Mouse (Mus musculus): ENCODE results near the gene Tmem189.
"Not testable (repeated sequence)": the region's sequence is repeated elsewhere in the genome, so short reads cannot be mapped to it uniquely, and the experiment has no call there.

The Tmem189 gene

DNA sequence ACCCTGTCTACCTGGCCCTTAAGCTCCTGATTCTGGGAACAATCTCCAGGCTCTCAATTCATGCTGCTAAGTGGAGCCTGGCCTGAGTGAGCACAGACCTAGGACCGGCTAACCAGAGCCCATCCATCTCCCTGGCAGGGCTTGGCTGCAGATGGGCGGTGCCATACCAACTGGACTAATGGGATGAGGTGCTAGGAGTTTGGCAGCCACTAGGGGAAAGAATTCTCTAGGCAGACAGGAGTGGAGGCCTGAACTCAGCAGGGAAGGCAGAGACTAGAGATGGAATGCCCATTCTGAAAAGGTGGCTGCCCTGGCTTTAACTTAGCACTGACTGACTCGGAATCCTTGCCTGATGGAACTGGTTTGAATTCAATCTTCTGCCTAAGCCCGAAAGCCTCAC is 43.2 kb downstream of the Tmem189 start:
- no peak for DNase-seq

DNA sequence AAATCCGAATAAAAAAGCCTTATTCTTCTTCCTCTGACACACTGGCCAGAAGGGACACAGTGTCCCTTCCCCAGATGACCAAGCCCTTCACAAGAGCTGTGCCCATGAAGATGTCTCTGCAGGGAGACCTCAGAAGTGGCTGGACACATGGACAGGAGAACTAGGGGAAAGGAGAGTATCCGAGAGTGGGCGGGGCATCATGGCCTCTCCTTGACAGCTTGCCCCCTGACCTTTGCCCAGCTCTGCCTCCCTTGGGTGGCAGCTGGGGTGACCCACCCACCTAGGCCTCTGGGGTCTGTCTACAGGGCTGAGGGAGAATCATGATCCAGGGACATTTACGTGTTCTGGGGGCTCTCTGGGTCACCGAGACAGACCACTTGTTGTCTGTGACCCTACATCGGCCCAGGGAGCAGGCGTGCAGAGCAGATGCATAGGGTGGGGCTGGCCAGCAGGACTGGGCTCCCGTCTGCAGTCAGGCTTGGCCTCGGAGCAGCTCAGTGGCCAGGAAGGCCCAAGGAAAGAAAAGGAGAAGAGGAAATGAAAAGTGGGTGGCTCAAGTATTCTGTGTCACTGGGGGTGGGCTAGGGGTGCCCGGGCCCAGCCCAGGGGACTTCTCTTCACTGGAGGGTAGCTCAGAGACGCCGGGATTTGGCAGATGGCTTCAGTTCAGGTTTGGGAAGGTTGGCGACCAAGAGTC is 46.1 kb downstream of the Tmem189 start:
- DNase-seq: not testable (repeated sequence)

DNA sequence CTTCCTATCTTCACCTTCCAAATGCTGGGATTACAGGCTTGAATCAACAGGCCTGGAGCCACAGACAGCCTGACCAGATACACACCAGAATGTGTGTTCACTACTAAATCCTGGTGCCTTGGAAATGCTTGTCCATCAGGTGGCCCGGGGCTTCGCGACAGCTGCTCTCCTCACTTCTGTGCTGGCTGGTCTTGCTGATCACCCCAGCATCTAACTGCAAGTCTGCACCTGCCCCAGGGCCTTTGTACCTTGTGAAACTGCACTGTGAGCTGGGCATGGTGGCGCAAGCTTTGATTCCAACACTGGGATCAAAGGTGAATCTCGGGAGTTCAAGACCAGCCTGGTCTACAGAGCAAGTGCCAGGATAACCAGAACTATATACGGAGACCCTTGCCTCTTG is 47.5 kb downstream of the Tmem189 start:
- no peak for DNase-seq

DNA sequence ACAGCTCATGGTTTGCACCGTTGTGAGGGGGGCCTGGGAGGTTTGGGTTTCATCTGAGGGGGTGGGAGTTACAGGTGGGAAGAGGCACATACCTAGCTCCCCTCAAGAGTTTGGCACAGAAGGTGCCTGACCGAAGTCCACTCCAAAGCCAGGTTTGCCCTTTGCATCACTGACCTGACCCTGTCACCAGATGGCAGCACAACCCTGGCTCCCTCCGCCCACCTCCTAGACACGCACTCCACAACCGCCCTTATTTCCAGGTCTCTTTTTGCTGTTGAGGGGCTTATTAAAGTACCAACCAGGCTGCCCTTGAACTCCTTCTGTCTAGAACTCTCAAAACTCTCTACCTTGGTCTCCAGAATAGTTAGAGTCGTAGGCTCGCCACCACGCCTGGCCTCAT is 48.3 kb downstream of the Tmem189 start:
- DNase-seq: peak; percentile 65 to 71

DNA sequence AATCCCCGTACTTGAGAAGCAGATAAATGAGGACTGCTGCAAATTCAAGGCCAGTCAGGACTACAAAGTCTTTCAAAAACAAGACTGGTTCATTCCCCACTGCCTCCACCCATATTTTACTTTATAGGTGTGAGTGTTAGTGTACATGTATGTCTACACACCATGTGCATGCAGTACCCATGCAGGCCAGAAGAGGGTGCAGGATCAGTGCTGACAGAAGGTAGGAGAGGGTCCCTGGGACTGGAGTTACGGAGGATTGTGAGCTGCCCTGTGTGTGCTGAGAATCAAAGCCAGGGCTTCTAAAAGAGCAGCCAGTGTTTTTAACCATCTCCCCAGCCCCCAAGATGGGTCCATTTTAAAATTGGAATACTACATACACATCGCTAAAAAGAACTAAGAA is 49.3 kb downstream of the Tmem189 start:
- no peak for DNase-seq

DNA sequence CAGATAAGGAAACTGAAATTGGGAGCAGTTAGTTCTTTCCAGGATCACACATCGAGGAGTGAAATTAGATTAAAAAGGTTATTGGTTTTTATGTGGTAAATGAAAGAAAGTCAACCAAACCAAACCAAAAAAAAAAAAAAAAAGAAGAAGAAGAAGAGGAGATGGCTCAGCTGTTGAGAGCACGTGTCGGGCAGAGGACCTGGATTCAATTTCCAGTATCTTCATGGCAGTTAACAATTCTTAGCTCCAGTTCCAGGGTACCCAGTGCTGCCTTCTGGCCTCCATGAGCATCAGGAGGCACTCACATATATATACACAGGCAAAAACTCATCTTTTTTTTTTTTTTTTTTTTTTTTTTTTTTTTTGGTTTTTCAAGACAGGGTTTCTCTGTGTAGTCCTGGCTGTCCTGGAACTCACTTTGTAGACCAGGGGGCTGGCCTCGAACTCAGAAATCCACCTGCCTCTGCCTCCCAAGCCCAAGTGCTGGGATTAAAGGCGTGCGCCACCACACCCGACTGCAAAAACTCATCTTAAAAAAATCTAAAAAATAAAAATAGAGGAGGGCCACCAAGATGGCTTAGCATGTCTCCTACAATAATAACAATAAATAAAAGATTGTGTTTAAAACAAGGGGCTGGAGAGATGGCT is 54.6 kb downstream of the Tmem189 start:
- DNase-seq: no peak

DNA sequence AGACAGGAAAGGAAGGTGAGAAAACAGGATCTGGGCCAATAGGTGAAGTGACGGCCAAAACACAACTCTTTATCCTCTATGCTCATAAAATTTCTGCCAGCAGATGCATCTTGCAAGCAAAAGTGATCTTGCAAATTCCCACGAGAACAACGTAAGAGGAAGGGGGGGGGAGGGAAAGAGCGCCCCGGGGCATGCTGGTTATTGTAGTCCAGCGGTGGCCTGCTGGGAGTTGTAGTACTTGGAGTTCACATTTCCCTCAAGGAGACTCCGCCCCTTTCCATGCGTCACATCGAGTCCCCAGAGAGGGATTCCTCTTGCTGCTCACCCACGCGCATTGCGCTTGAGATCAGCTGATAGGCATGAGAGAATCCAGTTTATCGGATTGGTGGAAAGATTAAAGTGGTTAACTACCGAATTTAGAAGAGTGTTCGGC is 55.3 kb downstream of the Tmem189 start:
- DNase-seq: peak; percentile 96 to 98

DNA sequence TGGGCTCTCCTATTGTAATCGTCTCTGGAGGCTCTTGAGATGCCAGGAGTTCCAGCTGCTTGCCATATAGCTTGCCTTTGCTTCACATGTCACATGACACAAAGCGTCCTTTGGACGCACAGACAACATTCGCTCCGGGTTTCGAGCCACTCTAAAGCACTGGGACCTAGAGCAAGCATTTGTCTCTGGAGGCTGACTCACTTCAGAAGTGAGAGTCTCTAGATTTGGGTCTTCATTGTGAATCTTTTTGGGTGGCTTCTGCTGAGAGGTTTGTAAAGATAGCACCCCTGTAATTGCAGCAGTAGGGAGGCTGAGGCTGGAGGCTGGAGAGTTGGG is 56.1 kb downstream of the Tmem189 start:
- DNase-seq: no peak

DNA sequence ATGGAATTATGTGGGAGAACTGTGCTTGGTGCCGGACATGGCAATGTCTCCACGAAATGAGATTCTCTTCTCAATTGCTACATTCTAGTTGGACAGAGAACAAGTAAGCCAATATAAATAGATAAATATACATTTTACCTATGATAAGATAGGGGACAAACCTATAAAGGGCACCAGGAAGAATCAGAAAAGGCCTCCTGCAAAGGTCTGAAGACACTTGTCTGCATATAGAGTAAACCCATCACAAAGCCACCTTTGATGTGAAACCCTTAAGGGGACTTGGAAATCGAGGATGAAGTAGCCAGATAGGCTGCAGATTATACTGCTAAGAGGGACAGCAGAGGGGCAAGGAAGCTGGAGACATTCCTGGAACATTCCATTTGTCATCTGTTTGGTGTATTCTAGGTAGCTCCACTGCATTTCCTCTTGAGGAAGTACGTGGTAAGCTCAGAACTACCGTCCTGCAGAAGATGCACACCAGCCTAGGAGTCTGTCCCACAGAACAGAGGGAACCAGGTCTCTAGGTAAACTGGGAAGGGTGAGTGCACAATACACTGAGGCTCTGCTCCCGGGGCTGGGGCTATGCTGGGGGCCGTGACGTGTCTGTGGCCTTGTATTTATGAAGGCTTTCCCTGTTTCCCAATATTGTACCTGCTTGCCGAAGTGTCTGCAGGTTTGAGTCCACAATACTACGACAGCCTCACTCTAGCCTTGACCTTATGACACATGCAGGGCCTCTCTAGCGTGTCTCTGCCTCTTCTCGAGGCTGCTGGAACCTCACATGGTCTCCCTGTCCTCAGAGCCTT is 56.7 kb downstream of the Tmem189 start:
- no peak for DNase-seq

DNA sequence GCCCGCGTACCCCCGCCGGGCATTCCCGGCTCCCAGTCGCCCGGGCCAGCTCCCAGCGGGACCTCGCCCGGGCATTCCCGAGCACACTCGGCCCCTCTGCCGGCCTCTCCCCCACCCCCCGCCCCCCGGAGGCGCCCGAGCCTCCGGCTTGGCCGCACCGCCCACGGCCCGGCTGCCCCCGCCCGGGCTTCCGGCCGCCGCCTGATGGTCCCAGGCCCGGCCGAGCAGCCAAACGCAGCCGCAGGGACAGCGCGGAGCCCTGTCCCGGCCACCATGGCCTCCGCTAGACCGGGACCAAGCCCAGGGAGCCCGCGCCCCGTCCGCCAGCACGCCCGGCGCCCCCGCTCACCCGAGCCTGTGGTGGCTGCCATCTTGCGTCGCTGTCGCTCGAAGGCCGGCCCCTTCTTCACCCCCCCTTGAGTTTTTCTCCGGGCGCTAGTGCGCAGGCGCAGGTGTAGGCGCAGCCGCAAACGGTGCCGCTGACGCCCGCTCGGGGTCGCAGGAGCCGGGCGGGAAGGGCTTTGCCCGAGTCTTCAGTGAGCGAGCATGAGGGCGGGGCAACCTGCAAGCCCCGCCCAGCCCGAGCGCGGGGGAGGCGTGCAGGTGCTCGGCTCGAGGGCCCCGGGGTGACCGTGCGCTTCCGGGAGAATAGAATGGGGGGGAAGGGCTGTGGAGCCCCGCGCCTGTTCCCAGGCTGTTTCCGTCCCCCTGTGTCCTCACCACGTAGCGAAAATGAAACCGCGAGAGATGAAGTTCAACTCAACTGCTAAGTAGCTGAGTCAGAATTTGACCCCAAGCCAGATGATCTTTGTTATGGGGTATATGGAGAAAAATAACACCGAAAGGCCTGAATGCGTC is 57.8 kb downstream of the Tmem189 start, which contains the start of gene Ube2v1:
TSS of gene Ube2v1 (minus strand) at position 505 of the 858 bp plus-strand sequence.
- peak; percentile 97 to 98 for DNase-seq

DNA sequence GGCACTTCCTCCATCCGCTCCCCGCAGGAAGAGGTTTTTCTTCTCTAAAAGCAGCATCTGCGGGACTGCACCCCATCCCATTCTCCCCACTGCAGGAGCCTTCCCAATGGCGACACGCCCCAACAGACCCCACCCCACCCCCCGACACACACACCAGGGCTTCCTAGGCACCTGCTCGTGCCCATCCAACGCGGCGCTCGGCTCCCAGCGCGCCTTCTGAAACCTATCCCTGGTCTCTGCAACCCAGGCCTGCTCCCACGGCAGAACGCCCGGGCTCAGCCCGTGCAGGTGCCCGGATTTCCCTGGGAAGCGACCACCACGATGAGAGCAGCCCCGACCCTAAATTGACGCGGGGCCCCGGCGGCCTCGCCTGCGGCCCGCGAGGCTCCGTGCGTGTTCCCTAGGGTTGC is 58.4 kb downstream of the Tmem189 start:
- DNase-seq: no peak

DNA sequence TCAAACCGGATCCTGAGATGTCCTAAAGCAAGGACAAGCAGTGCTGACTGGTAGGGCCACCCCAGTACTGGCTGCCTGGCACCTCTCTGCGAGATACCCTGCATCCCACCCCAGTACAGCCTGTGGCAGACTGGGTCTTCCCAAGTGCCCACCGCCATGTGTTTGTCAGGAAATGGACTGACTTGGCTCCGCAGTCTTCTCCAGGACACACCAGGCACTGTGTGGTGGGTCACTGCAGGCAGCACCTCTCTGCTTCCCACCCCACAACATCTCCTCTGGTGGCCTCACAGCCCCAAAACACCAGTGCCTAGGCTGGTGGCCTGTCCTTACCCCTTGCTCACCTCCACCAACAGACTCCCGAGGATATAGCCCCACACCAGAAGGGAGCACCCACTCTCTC is 59.2 kb downstream of the Tmem189 start:
- no peak for DNase-seq

DNA sequence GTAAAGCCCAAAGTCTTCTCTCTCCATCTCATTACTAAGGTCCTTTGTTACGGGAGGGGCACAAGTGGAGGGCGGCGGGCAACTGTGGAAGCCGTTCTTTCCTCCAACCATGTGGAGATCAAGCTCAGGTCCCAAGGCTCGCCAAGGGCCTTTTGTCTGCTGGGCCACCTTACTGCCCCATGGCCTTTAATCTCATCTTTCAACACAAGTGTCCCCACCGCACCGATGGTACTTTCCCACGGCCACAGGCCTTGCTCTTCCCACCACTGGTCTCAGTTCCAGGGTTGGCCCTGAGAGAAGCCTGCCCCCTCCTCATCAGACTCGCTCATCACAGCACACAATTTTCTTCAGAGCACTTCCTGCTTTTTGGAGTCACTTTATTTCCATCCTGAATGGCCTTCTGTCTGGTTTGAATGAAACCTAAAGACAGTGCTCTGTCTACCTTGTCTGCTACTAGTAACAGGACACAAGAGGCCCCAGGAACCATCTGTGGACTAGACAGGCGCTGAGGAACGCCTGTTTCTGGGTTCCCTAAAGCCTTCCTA is 59.9 kb downstream of the Tmem189 start:
- no peak for DNase-seq

DNA sequence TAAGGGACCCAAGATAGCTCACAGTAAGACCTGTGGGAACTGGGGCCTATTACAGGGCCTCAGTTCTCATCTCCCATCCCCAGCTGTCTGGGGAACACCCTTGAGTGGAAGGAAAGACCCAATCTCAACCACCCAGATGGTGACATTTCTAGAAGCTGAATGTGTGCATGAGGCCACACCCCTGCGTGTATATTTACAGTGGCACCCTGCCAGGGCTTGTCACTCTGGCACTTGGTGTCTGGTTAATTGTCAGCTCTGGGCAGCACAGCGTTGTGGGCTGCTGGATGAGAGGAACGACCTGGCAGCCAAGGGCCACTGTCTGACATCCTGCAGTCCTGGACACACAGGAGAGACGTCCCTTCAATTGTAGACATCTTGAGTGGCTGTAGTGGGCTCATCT is 60.8 kb downstream of the Tmem189 start:
- DNase-seq: peak; percentile 74 to 80

DNA sequence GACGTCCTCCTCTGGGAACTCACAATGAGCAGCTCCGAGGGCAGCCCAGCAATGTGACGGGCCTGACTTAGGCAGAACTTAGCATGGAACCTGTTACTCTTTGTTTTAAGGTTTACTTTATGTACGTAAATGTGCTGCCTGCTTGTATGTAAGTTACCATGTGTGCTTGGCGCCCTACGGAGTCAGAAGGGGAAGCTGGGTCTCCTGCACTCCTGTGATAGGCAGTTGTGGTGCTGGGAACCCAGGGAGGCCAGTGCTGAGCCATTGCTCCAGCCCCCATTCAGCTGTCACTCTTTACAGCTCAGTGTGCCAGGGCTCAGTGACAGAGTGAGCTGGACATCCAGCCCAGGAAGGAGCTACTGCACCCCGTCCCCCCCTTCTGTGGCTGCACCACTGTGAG is 62.6 kb downstream of the Tmem189 start:
- no peak for DNase-seq

DNA sequence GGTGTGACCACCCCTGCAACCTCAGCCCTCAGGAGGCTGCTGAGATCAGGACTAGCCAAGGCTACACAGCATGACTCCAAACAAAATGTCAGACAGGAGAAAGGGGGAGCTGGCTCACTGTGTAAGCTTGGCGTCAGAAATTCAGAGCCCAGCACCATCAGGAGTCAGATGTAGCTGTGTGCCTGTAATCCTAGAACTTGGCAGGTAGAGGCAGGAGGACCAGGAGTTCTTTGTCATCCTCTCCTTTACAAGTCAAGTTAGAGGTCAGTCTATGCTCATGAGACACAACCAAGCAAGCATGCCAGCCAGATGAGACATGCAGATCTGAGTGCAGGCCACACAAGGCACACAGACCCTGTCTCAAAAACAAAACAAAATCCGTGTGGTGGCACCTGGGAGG is 64.0 kb downstream of the Tmem189 start:
- no peak for DNase-seq

DNA sequence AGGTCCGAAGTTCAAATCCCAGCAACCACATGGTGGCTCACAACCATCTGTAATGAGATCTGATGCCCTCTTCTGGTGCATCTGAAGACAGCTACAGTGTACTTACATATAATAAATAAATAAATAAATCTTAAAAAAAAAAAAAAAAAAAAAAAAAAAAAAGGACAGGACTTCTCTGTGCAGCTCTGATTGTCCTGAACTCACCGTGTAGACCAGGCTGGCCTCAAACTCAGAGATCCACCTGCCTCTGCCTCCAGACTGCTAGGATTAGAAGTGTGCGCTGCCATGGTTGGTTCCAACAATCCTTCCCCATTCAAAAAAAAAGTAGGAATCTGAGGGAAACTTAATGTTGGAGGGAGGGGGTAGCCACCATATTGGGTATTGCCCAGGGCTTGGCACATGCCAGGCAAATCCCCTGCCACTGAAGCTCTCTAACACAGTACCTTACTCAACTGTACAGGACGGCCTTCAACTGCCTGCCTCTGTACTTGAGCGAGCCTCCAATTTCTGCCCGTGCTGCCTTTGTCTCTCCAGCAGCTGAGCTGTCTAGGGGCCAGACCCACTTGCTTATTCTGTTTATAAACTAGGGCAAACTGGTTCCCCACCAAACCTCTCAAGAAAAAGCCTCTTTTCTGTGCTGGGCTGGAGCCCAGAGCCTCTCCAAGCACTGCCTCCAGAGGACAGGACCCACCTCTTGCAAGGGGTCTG is 65.1 kb downstream of the Tmem189 start:
- no peak for DNase-seq

DNA sequence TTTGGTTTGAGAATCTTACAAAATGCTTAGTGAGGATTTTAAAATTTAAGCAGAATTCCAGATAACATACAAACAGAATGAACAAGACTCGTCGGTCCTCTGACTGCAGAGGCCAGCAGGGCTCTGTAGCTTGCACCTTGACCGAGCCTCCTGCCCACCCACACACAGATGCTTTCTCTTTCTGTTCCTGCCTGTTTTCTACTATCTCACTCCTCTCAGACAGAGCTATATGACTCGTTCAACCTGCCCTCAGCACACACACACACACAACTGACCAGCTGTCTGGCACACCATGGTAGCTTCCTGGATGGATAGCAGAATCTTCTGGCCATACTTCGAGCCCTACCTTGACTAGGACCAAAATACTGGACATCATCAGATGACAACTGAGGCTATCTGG is 66.7 kb downstream of the Tmem189 start:
- no peak for DNase-seq

DNA sequence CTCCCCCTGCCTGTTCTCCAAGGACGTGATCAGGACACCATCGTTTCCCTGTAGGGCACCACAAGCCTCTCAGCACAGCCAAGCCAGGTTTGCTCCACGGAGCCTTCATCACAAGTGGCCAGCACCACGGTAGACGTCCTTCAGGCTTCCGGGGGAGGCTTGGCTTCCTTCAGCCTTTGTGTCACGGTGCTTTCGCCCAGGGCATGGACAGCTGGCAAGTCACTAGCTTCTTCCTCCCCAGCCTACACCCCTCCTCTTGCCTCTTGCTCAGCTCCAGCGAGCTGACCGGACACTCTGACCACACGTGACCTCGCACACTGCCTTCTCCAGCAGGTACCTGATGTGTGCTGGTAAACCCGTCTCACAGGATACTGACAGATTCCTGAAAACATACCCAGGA is 67.3 kb downstream of the Tmem189 start:
- peak in 1 of 2 experiments; percentile 32 for DNase-seq

DNA sequence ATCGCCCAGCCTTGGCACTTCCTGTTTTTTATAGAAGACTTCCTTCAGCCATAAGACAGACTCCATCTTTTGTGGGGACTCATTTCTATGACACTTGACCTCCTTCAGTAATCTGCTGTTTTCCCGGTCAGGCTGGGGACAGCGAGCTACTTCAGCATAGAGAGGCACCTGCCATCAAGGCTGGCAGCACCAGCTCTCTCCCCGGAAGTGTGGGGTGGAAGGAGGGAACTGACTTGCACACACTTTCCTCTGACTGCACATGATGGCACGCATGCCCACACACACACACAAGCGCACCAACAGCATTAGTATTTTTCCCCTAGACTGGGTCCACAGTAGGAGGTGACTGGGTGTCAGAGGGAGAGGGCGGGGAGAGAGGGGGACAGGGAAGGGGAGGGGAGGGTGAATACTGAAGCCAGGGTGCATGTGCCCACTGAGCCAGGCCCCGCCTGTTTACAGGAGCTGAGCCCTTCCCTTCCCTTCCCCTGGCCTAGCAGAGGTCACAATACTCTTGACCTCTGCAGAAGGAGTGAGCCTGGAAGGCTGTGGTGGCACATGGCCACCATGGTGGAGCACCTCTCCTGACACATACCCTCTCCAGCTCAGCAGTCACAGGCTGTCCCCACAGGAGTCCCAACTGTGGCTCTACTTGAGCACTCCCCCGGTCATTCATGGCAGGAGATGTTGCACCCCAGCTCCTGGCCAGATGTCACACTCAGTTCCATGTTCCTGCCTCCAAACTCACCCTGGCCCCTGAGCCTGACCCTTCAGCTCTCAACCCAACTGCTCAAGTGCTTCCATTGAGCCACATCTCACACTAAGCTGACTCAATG is 68.2 kb downstream of the Tmem189 start:
- peak; percentile 63 to 78 for DNase-seq

DNA sequence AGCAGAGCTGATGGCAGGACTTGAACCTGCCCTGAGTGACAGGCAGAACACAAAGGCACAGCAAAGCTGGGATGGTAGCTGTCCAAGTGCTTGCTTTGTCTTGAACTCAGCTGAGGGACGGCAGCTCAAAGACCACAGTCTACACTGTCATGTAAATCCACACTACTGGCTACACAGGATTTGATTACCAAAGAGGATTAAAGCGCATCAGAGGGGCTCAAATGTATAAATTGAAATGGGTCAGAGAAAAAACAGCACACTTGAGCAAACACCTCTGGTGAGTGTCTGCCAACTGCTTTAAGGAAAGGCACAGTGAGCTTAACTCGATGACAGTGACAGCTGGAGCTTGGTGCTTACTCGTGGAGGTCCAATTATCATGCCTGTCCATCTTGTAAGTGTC is 72.2 kb downstream of the Tmem189 start:
- no peak for DNase-seq

Measured in lung, adult 18-20 months (tissue).